Mouse (Mus musculus) adrenal gland, adult 18-20 months (tissue): ENCODE results near the gene Ogg1. TPM values are rescaled to one million over a fixed set of nuclear protein-coding genes. Genes with fewer than 3 reads are reported as not detected.
A peak's percentile ranks its signal among the peaks of the same experiment; 100 is the strongest.
"Not testable (repeated sequence)": the region's sequence is repeated elsewhere in the genome, so short reads cannot be mapped to it uniquely, and the experiment has no call there.

Experiments
- DNase-seq, 2 experiments: peaks; one replicate each; pipeline ENCODE4 v3.0.0; 2021 to 2022; ENCODE audit warnings: low spot score in 2 of 2
- total RNA-seq, 2 experiments: library from RNA; stranded (reverse); gene quantifications; 1 replicate in 1 of 2; 2 replicates in 1 of 2; pipeline ENCODE4 v1.2.3; 2021

Gene Ogg1
- total RNA-seq, 2 experiments from 2014 or later = 10.0 to 10.3 TPM

GRCm38 (mm10) chr6:113330547-113330946 lies 3.8 kb downstream of the Ogg1 start:
- no peak for DNase-seq

- no peak for DNase-seq
Measured at GRCm38 (mm10) chr6:113331721-113332120, 4.9 kb downstream of the Ogg1 start.

- DNase-seq = not testable (repeated sequence)
Measured at GRCm38 (mm10) chr6:113332734-113333133, 6.0 kb downstream of the Ogg1 start.

- no peak for DNase-seq
Measured at GRCm38 (mm10) chr6:113333137-113333950, 6.6 kb downstream of the Ogg1 start.

- DNase-seq = no peak
Measured at GRCm38 (mm10) chr6:113334216-113334615, 7.4 kb downstream of the Ogg1 start.

- DNase-seq = peak in 1 of 2 experiments; percentile 44
Measured at GRCm38 (mm10) chr6:113336852-113337620, 10.3 kb downstream of the Ogg1 start.

- no peak for DNase-seq
Measured at GRCm38 (mm10) chr6:113341574-113341973, 14.8 kb downstream of the Ogg1 start.

- no peak for DNase-seq
Measured at GRCm38 (mm10) chr6:113342297-113342696, 15.5 kb downstream of the Ogg1 start.

GRCm38 (mm10) chr6:113343177-113344092 lies 16.7 kb downstream of the Ogg1 start, which contains the start of gene Camk1:
Gene Camk1, minus strand, starts transcription at chr6:113343984.
- peak; percentile 82 to 84 for DNase-seq

GRCm38 (mm10) chr6:113344321-113344720 lies 17.5 kb downstream of the Ogg1 start:
- DNase-seq = peak; percentile 58 to 68

- DNase-seq = no peak
Measured at GRCm38 (mm10) chr6:113346897-113347296, 20.1 kb downstream of the Ogg1 start.

- no peak for DNase-seq
Measured at GRCm38 (mm10) chr6:113350538-113350937, 23.8 kb downstream of the Ogg1 start.

- no peak for DNase-seq
Measured at GRCm38 (mm10) chr6:113351161-113351560, 24.4 kb downstream of the Ogg1 start.

GRCm38 (mm10) chr6:113351653-113352052 lies 24.9 kb downstream of the Ogg1 start:
- no peak for DNase-seq

GRCm38 (mm10) chr6:113352820-113353219 lies 26.0 kb downstream of the Ogg1 start:
- DNase-seq = no peak

- no peak for DNase-seq
Measured at GRCm38 (mm10) chr6:113353696-113354095, 26.9 kb downstream of the Ogg1 start.

GRCm38 (mm10) chr6:113361476-113361875 lies 34.7 kb downstream of the Ogg1 start:
- no peak for DNase-seq

GRCm38 (mm10) chr6:113362241-113362640 lies 35.5 kb downstream of the Ogg1 start:
- DNase-seq = no peak

- DNase-seq = no peak
Measured at GRCm38 (mm10) chr6:113364518-113365135, 37.9 kb downstream of the Ogg1 start.

GRCm38 (mm10) chr6:113366639-113367038 lies 39.9 kb downstream of the Ogg1 start:
- DNase-seq = no peak

GRCm38 (mm10) chr6:113367574-113367973 lies 40.8 kb downstream of the Ogg1 start:
- DNase-seq = no peak
